Mouse (Mus musculus): ENCODE results near the gene E130116L18Rik. TPM values are rescaled to one million over a fixed set of nuclear protein-coding genes. Genes with fewer than 3 reads are reported as not detected.

E130116L18Rik gene
- total RNA-seq (2014; rRNA removed) (not detected in 2 replicates), polyA plus RNA-seq (2015; fragmentation: Nextera tagmentation; extraction: Ambion mirVana) (2.0 TPM in 1 of 2 replicates, not detected in the other)

DNA sequence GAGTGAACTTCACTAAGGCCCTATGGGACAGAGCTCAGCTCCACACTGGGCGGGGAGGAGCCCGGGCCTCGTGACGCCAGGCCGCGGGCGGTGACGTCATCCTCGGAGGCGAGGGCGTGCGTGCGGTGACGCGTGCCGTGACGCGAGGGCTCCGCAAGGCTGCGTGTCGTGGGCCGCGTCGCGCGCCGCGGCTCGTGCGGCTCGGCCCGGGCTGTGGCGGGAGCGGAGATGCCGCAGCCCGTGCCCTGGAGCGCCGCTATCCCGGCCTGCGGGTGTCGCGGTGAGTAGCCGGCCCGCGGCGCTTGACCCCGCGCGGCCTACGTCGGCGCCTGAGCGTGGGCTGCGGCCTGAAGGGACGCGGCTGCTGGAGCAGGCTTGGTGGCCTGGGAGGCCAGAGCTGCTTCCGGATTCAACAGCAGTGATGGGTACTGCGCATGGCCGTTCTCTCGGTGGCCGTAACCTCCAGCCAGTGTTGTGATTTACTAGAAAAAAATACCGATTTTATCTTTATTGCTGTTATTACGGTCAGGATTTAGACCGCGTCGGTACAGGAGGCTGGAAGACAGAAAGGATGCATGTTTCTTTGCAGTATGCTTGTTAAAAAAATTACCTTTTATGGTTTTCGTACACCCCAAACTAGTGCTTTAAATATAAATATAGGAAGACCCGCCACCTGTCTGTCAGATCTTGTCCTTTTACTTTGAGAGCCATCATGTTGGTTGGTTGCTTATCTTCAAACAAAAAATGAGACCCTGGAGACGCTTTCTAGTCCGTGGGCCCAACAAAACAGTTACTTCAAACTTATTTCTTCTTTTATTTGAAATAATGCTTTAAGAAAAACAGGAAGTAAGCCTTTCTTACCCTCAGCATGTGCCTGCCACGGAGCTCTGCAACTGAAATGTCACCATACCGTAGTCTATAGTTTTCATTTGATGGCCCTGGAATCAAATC lies at the start of gene E130116L18Rik:
E130116L18Rik (minus strand) TSS at position 402 of the 951 bp plus-strand sequence.
- DNase-seq (peak; percentile 94), ATAC-seq (peak; percentile 99)
- 3% methylated on average over 72 of the region's 72 CpGs for WGBS
- no peaks in the 10 kb centered on the region for H3K36me3 ChIP-seq (ENCODE audit: insufficient read depth)
- H3K27me3 ChIP-seq (ENCODE audit: insufficient read depth, low read length), result no peaks in the 10 kb centered on the region
- H3K27ac ChIP-seq (ENCODE audit: low read depth, low read length), result peak within 1 kb of the TSS; percentile 89
- peaks cover 5% of the 10 kb centered on the region for H3K4me1 ChIP-seq (ENCODE audit: insufficient read depth)
- no peaks in the 10 kb centered on the region for H3K9me3 ChIP-seq (ENCODE audit: low read length)
- peak within 1 kb of the TSS; percentile 56 for H3K4me3 ChIP-seq (ENCODE audit: low read depth, low read length)
- TF ChIP-seq CTCF (IDR thresholded peaks at IDR 0.05; ENCODE audit: low read depth), result no peak
- H3K9ac ChIP-seq, result peak within 1 kb of the TSS; percentile 68
- H3K4me2 ChIP-seq (ENCODE audit: low read depth), result peak within 1 kb of the TSS; percentile 62

DNA sequence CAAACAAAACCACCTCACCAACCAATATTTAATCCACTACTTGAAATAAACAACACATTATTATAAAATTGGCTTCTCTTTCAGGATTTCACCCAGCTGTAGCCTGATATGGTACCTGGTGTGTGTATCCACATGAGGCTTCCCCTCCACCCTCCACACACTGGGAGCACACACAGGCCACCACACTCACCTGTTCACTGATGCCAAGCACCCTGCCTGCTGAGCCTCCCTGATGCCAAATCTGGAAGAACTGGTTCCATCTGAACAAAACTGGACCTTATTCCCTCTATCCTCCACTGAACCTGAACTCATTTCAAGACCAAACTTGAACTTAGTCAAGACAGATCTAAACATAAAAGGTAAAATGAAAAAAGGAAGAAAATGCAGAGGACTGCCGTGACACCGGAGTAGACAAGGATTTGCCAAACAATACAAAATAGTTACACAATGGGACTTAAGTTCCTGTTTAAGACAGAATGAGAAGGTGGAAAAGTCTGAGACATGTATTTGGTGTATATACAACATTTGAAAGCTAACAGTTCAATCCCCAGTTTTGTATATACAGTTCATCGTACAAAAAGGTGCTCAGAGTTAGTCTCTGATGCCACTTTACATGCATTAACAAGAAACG lies 45.4 kb upstream of the E130116L18Rik start:
- Histone ChIP-seq H3K9ac (no peak overlapping the region), H3K4me3 (ENCODE audit: low read depth, low read length) (no peak overlapping the region), H3K27me3 (ENCODE audit: insufficient read depth, low read length) (no peaks in the 10 kb centered on the region), H3K4me1 (ENCODE audit: insufficient read depth) (no peaks in the 10 kb centered on the region), H3K4me2 (ENCODE audit: low read depth) (no peak overlapping the region), H3K36me3 (ENCODE audit: insufficient read depth) (peaks cover 68% of the 10 kb centered on the region), H3K9me3 (ENCODE audit: low read length) (no peaks in the 10 kb centered on the region), H3K27ac (ENCODE audit: low read depth, low read length) (no peak overlapping the region)
- ATAC-seq (no peak), DNase-seq (no peak)
- WGBS, result 96% methylated on average over 4 of the region's 4 CpGs
- TF ChIP-seq CTCF (IDR thresholded peaks at IDR 0.05; ENCODE audit: low read depth), result no peak

- H3K27ac ChIP-seq (ENCODE audit: low read depth, low read length), result no peak overlapping the region
- no peaks in the 10 kb centered on the region for H3K4me1 ChIP-seq (ENCODE audit: insufficient read depth)
- H3K27me3 ChIP-seq (ENCODE audit: insufficient read depth, low read length), result no peaks in the 10 kb centered on the region
- no peak for DNase-seq
- TF ChIP-seq CTCF (IDR thresholded peaks at IDR 0.05; ENCODE audit: low read depth), result no peak
- H3K9me3 ChIP-seq (ENCODE audit: low read length), result no peaks in the 10 kb centered on the region
- H3K9ac ChIP-seq, result no peak overlapping the region
- ATAC-seq, result no peak
- no peak overlapping the region for H3K4me2 ChIP-seq (ENCODE audit: low read depth)
- no peak overlapping the region for H3K4me3 ChIP-seq (ENCODE audit: low read depth, low read length)
- WGBS, result 87% methylated on average over 7 of the region's 7 CpGs
- H3K36me3 ChIP-seq (ENCODE audit: insufficient read depth), result peaks cover 80% of the 10 kb centered on the region
Observed at GRCm38 (mm10) chr5:25262266-25262665, 39.3 kb upstream of the E130116L18Rik start.

DNA sequence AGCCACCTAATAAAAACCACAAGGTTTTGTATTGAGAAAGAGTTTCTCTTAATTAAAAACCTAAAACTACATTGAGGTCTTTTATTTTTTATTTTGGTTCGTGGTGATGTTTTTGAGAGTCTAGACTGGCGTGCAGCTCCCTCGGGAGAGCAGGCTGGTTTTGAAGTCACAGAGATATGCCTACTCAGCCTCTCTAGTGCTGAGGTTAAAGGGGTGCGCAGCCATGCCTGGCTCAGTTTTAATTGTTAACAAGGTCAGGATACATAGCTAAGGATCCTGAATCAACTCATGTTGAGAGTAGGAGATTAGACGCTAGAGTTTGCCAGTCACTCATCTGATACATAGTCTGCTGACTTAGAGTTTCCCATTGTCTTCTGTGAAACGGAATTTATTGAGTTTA lies 38.5 kb upstream of the E130116L18Rik start:
- no peak for TF ChIP-seq CTCF (IDR thresholded peaks at IDR 0.05; ENCODE audit: low read depth)
- no peak for DNase-seq
- peaks cover 78% of the 10 kb centered on the region for H3K36me3 ChIP-seq (ENCODE audit: insufficient read depth)
- no peak for ATAC-seq
- no peak overlapping the region for H3K4me3 ChIP-seq (ENCODE audit: low read depth, low read length)
- WGBS, result 87% methylated on average over 6 of the region's 6 CpGs
- no peaks in the 10 kb centered on the region for H3K9me3 ChIP-seq (ENCODE audit: low read length)
- H3K4me1 ChIP-seq (ENCODE audit: insufficient read depth), result no peaks in the 10 kb centered on the region
- H3K4me2 ChIP-seq (ENCODE audit: low read depth), result no peak overlapping the region
- H3K27ac ChIP-seq (ENCODE audit: low read depth, low read length), result no peak overlapping the region
- no peaks in the 10 kb centered on the region for H3K27me3 ChIP-seq (ENCODE audit: insufficient read depth, low read length)
- H3K9ac ChIP-seq, result no peak overlapping the region

GRCm38 (mm10) chr5:25256686-25257085 lies 33.7 kb upstream of the E130116L18Rik start:
- Histone ChIP-seq H3K9me3 (ENCODE audit: low read length) (no peaks in the 10 kb centered on the region), H3K4me1 (ENCODE audit: insufficient read depth) (no peaks in the 10 kb centered on the region), H3K4me3 (ENCODE audit: low read depth, low read length) (no peak overlapping the region), H3K36me3 (ENCODE audit: insufficient read depth) (peaks cover 75% of the 10 kb centered on the region), H3K27ac (ENCODE audit: low read depth, low read length) (no peak overlapping the region), H3K4me2 (ENCODE audit: low read depth) (no peak overlapping the region), H3K27me3 (ENCODE audit: insufficient read depth, low read length) (no peaks in the 10 kb centered on the region), H3K9ac (no peak overlapping the region)
- ATAC-seq (no peak), DNase-seq (no peak)
- 71% methylated on average over 2 of the region's 2 CpGs for WGBS
- TF ChIP-seq CTCF (IDR thresholded peaks at IDR 0.05; ENCODE audit: low read depth), result no peak

- Histone ChIP-seq H3K36me3 (ENCODE audit: insufficient read depth) (peaks cover 84% of the 10 kb centered on the region), H3K4me1 (ENCODE audit: insufficient read depth) (no peaks in the 10 kb centered on the region), H3K27ac (ENCODE audit: low read depth, low read length) (no peak overlapping the region), H3K27me3 (ENCODE audit: insufficient read depth, low read length) (no peaks in the 10 kb centered on the region), H3K4me2 (ENCODE audit: low read depth) (no peak overlapping the region), H3K9ac (no peak overlapping the region), H3K9me3 (ENCODE audit: low read length) (no peaks in the 10 kb centered on the region), H3K4me3 (ENCODE audit: low read depth, low read length) (no peak overlapping the region)
- TF ChIP-seq CTCF (IDR thresholded peaks at IDR 0.05; ENCODE audit: low read depth), result no peak
- no peak for ATAC-seq
- 95% methylated on average over 4 of the region's 4 CpGs for WGBS
- no peak for DNase-seq
Observed at GRCm38 (mm10) chr5:25254491-25254890, 31.5 kb upstream of the E130116L18Rik start.
